Mouse (Mus musculus): ENCODE data around the gene Bsdc1. TPM values are rescaled to one million over a fixed set of nuclear protein-coding genes. Genes with fewer than 3 reads are reported as not detected.

Gene Bsdc1
- 16.8 and 20.1 TPM in 2 replicates for polyA plus RNA-seq (2015; fragmentation: Nextera tagmentation; extraction: Ambion mirVana)

DNA sequence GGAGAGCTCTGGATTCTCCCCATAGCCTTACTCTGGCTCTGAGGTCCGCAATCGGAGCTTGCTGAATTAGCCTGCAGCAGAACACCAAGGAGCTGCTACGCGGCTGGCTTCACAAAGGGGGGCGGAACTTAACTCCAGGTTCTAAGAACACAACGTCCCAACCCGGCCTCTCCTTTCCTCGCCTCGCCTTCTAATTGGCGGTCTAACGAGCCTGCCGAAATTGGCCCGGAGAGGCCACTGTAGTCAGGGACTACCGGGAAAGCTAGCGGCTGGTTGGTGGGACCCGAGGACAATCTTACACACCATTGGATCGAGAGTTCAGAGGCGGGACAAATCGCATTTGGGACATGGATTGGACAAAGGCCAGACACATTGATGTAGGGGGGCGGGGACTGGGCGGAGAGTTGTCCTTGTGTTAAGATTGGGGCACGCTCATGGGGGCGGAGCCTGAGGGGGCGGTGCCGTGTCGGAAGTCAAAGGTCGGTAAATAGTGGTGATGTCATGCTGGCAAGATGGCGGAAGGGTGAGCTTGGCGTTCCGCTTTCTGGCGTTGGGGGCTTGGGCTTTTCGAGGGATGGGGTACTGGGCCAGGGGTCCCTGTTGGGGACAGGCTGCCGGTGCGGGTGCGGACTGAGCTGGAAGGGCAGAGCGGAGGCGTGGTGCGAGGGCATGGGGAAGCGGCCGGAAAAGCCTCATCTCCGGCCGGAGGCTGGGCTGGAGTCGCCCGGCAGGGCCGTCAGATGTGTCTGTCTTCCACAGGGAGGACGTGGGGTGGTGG, at the start of gene Bsdc1:
Bsdc1 (plus strand) TSS at position 399 of the 778 bp plus-strand sequence.

DNA sequence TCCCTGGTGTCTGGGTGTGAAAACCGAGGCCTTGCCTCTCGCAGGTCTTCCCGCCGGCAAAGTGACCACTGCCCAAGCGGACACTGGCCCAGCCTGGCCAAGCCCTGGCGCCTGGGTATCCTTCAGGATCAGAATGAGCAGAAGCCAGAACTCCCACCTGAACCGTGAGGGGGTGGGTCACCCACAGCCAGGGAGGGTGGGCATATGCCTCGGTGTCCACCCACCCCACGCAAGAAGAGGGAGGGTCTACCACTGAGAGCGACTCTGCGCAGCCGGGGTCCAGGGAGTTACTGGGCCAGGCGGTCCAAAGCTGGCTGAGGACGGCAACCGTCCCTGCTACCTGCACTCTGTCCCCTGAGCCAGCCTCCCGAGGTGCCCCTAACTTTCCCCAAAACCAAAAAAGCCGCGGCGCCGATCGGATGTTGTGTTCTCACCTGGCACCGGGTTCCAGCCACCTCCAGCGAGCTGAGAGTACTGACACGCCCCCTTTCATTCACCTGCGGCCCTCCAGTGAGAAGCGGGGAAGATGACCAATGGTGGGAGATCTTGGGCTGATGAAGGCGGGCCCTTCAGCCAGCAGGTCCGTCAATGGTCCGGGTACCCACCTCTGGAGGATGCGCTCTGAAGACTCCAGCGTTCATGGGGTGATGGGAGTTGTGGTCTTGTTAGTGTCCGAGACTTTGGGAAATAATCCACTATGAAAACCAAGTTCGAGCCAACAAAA, 20.9 kb upstream of the Bsdc1 start, which contains the start of gene Zbtb8b:
Zbtb8b (minus strand) TSS at position 514 of the 724 bp plus-strand sequence.

GRCm38 (mm10) chr4:129490972-129491880, 29.8 kb downstream of the Bsdc1 start, which contains the start of the genes Tssk3 and Fam229a:
Gene Tssk3, minus strand, starts transcription at chr4:129491022.
Gene Fam229a, plus strand, starts transcription at chr4:129491190.

DNA sequence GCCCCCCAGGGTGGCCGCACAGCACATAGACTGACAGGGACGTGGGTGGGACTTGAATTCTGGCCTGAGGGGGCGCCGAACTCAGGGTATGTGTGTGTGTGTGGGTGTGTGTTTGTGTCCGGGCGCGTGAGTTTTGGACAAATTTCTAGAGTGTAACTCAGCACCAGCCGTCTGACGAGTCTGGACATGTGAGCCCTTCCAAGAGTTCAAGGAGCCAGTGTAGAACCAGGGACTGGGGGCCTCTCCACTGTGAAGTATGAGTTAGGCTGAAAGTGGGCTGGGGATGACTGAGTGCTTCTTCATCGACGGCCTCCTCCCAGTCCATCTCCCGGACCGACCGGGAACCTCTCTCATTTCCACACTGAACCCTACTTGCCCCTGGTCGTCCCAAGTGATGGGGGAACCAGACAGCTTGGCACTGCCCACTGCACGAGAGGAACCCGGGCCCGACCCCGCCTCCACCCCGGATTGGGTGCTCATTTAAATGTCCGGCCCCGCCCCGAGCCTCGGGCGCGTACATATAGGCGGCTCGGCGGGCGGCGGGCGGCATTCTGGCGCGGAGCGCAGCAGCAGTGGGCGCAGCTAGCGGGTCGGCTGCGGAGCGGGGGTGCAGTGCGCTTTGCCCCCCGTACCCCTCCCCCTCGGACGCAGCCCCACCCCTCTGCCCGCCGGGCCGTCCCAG, 51.8 kb downstream of the Bsdc1 start, which contains the start of gene Marcksl1:
Marcksl1 (plus strand) TSS at position 496 of the 682 bp plus-strand sequence.

Other genes with a start within 250 kb of the Bsdc1 start
- 1.2 and 1.3 TPM in 2 replicates for gene C77080, start 200.2 kb upstream of the Bsdc1 start, polyA plus RNA-seq (2015; fragmentation: Nextera tagmentation; extraction: Ambion mirVana)
- gene Sync, start 174.0 kb upstream of the Bsdc1 start, polyA plus RNA-seq (2015; fragmentation: Nextera tagmentation; extraction: Ambion mirVana), result 36.7 and 40.0 TPM in 2 replicates
- 188 and 198 TPM in 2 replicates for gene Rbbp4, start 126.2 kb upstream of the Bsdc1 start, polyA plus RNA-seq (2015; fragmentation: Nextera tagmentation; extraction: Ambion mirVana)
- 28.6 and 30.2 TPM in 2 replicates for gene Zbtb8os, start 125.9 kb upstream of the Bsdc1 start, polyA plus RNA-seq (2015; fragmentation: Nextera tagmentation; extraction: Ambion mirVana)
- 3.8 and 6.5 TPM in 2 replicates for gene Zbtb8a, start 83.5 kb upstream of the Bsdc1 start, polyA plus RNA-seq (2015; fragmentation: Nextera tagmentation; extraction: Ambion mirVana)
- gene Zbtb8b, start 20.7 kb upstream of the Bsdc1 start, polyA plus RNA-seq (2015; fragmentation: Nextera tagmentation; extraction: Ambion mirVana), result not detected in 2 replicates
- gene Tssk3, start 29.4 kb downstream of the Bsdc1 start, polyA plus RNA-seq (2015; fragmentation: Nextera tagmentation; extraction: Ambion mirVana), result not detected in 2 replicates
- not detected in 2 replicates for gene Fam229a, start 29.6 kb downstream of the Bsdc1 start, polyA plus RNA-seq (2015; fragmentation: Nextera tagmentation; extraction: Ambion mirVana)
- 75.3 and 95.8 TPM in 2 replicates for gene Marcksl1, start 52.0 kb downstream of the Bsdc1 start, polyA plus RNA-seq (2015; fragmentation: Nextera tagmentation; extraction: Ambion mirVana)
- gene Hdac1, start 81.1 kb downstream of the Bsdc1 start, polyA plus RNA-seq (2015; fragmentation: Nextera tagmentation; extraction: Ambion mirVana), result 49.0 and 59.8 TPM in 2 replicates
- 0.78 and 1.2 TPM in 2 replicates for gene Lck, start 112.1 kb downstream of the Bsdc1 start, polyA plus RNA-seq (2015; fragmentation: Nextera tagmentation; extraction: Ambion mirVana)
- gene Fam167b, start 117.0 kb downstream of the Bsdc1 start, polyA plus RNA-seq (2015; fragmentation: Nextera tagmentation; extraction: Ambion mirVana), result 1.7 and 2.5 TPM in 2 replicates
- gene Eif3i, start 139.1 kb downstream of the Bsdc1 start, polyA plus RNA-seq (2015; fragmentation: Nextera tagmentation; extraction: Ambion mirVana), result 169 and 180 TPM in 2 replicates
- 125 and 129 TPM in 2 replicates for gene Tmem234, start 139.1 kb downstream of the Bsdc1 start, polyA plus RNA-seq (2015; fragmentation: Nextera tagmentation; extraction: Ambion mirVana)
- gene Dcdc2b, start 152.7 kb downstream of the Bsdc1 start, polyA plus RNA-seq (2015; fragmentation: Nextera tagmentation; extraction: Ambion mirVana), result 1.8 TPM in 2 replicates
- gene Iqcc, start 157.5 kb downstream of the Bsdc1 start, polyA plus RNA-seq (2015; fragmentation: Nextera tagmentation; extraction: Ambion mirVana), result 15.0 and 17.6 TPM in 2 replicates
- gene Ccdc28b, start 162.4 kb downstream of the Bsdc1 start, polyA plus RNA-seq (2015; fragmentation: Nextera tagmentation; extraction: Ambion mirVana), result 42.5 and 46.6 TPM in 2 replicates
- gene Txlna, start 179.5 kb downstream of the Bsdc1 start, polyA plus RNA-seq (2015; fragmentation: Nextera tagmentation; extraction: Ambion mirVana), result 25.4 and 27.7 TPM in 2 replicates
- 13.8 and 15.4 TPM in 2 replicates for gene Kpna6, start 211.2 kb downstream of the Bsdc1 start, polyA plus RNA-seq (2015; fragmentation: Nextera tagmentation; extraction: Ambion mirVana)
- 3.0 and 3.3 TPM in 2 replicates for gene Tmem39b, start 235.3 kb downstream of the Bsdc1 start, polyA plus RNA-seq (2015; fragmentation: Nextera tagmentation; extraction: Ambion mirVana)

All from skeletal muscle tissue, postnatal 0 days (tissue).